12 mouse cellular contexts compared by ENCODE assay signal in genomic region chr5:144866923-144867322, GRCm38 (mm10).
DNase-seq lines count a peak whose midpoint lies in the region; TF ChIP-seq lines count a peak whose summit lies in the region.
"Had no signal": no experiment of that assay in that cellular context is flagged by ENCODE, and none has a peak within 500 bp of the region (broad histone marks: within the 10 kb centered on the region; RNA-seq: fewer than 3 reads in every experiment).

No protein-coding gene starts in this region.

- no peak for TF ChIP-seq POLR2A in cerebellum, adult 2 months (IDR thresholded peaks at IDR 0.05; ENCODE audit: borderline replicate concordance, insufficient read depth, low read length)

- H3K4me1 ChIP-seq in cerebellum, adult 2 months (ENCODE audit: control insufficient read depth, insufficient read depth, low read length): no peaks in the 10 kb centered on the region
- no peaks in the 10 kb centered on the region for H3K4me1 ChIP-seq in embryonic facial prominence, embryonic 10.5 days
- H3K4me1 ChIP-seq: forebrain, embryonic 15.5 days had no signal

- H3K36me3 ChIP-seq in embryonic facial prominence, embryonic 10.5 days (replicated peaks): peaks cover 6% of the 10 kb centered on the region
- H3K36me3 ChIP-seq: forebrain, embryonic 15.5 days; heart, embryonic 12.5 days had no signal

- H3K27me3 ChIP-seq in cerebellum, adult 2 months (ENCODE audit: control insufficient read depth, insufficient read depth, low read length): no peaks in the 10 kb centered on the region
- H3K27me3 ChIP-seq in embryonic facial prominence, embryonic 10.5 days (replicated peaks; ENCODE audit: low read depth, poor library complexity, severe bottlenecking): no peaks in the 10 kb centered on the region
- H3K27me3 ChIP-seq: forebrain, embryonic 15.5 days; heart, embryonic 12.5 days had no signal

- no peaks in the 10 kb centered on the region for H3K9me3 ChIP-seq in embryonic facial prominence, embryonic 10.5 days
- H3K9me3 ChIP-seq: forebrain, embryonic 15.5 days; heart, embryonic 12.5 days had no signal

- H3K4me3 ChIP-seq in cerebellum, adult 2 months (replicated peaks; ENCODE audit: insufficient read depth, low read depth, low read length): no peak overlapping the region
- no peak overlapping the region for H3K4me3 ChIP-seq in embryonic facial prominence, embryonic 10.5 days
- H3K4me3 ChIP-seq: forebrain, embryonic 15.5 days; heart, embryonic 12.5 days had no signal

- H3K27ac ChIP-seq in cerebellum, adult 2 months (ENCODE audit: insufficient read depth, low read length): no peak overlapping the region
- H3K27ac ChIP-seq in embryonic facial prominence, embryonic 10.5 days (replicated peaks): no peak overlapping the region
- H3K27ac ChIP-seq: forebrain, embryonic 15.5 days had no signal

- no peak for DNase-seq in cerebellum, adult 2 months
- no peak for DNase-seq in cerebellum, adult 11-12 months
- peak; percentile 36 for DNase-seq in kidney, postnatal 10 days
- no peak for DNase-seq in kidney, adult 9 months
- DNase-seq in 3T3-L1 (ENCODE audit: low read depth, low spot score): peak; percentile 32
- peak; percentile 41 for DNase-seq in embryonic facial prominence, embryonic 10.5 days (ENCODE audit: low spot score)
- no peak for DNase-seq in right cerebral cortex, postnatal 4 days
- no peak for DNase-seq in adrenal gland, postnatal 10 days
- DNase-seq: cerebellum, adult 9-10 months; kidney, adult 18-20 months had no signal

- peak; percentile 41; the same call in 1 of the 2 replicates for TF ChIP-seq CTCF in cerebellum, adult 2 months (IDR thresholded peaks at IDR 0.05; ENCODE audit: borderline replicate concordance, insufficient read depth, low read depth, low read length)

- 55% methylated on average over 8 of the region's 8 CpGs for WGBS in cerebellum, adult 2 months
- WGBS in embryonic facial prominence, embryonic 10.5 days: 90% methylated on average over 8 of the region's 8 CpGs

Comparison
In these comparisons a context has a peak if more than half of its experiments do, and no peak if none do; other contexts are left out.
1. DNase-seq: peak in kidney, postnatal 10 days (single experiment), 3T3-L1 (single experiment) and embryonic facial prominence, embryonic 10.5 days (single experiment); none in cerebellum, adult 2 months (0 of 2), cerebellum, adult 11-12 months (single experiment), kidney, adult 9 months (single experiment), right cerebral cortex, postnatal 4 days (single experiment) and adrenal gland, postnatal 10 days (single experiment).